Mouse (Mus musculus): ENCODE measurements around the gene Mmgt2.

DNA sequence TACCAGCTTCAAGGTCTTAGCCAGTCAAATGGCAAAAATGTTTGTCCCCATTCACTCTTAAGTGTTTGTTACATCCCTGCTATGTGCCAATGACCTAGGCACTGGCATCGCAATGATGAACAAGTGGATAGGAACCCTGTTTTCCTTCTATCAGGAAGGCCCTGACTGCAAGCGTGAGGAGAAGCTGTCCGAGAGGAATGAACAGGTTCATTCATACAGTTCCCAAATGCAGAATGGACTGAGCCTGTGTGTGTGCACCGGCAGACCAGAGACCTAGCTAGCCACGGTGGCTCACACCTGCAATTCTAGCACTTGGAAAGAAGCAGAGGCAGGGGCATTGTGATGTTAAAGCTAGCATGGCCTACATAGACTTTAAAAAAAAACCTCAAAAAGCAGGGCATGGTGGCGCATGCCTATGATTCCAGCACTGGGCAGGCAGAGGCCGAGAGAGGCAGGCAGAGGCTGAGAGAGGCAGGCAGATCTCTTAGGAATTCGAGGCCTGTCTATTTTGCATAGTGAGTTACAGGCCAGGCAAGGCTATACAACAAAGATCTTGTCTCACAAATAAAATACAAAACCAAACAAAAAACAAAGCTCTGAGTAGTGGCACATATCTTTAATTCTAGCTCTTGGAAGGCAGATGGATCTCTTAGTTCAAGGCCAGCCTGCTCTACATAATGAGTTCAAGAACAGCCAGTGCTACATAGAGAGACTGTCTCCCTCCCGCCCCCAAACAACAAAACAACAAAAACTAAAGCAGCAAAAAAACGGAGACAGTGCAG lies 41.1 kb upstream of the Mmgt2 start:
- no peak for TF ChIP-seq CTCF (IDR thresholded peaks at IDR 0.05; ENCODE audit: insufficient read depth, low read length)
- TF ChIP-seq POLR2A (IDR thresholded peaks at IDR 0.05; ENCODE audit: borderline replicate concordance, extremely low read depth, low read depth, low read length): no peak

All from lung, adult 2 months (tissue).